Mouse (Mus musculus) mouse trophoblast stem cell (cell line): ENCODE results near the gene Zfp354a.
"Not testable (repeated sequence)": the region's sequence is repeated elsewhere in the genome, so short reads cannot be mapped to it uniquely, and the experiment has no call there.

Experiments used
- in situ Hi-C, 2 experiments: fragments of 300-500 bp; cut with MseI, MboI; formaldehyde crosslinking; loops; 2 replicates in 1 of 2; 3 replicates in 1 of 2; pipeline ENCODE4 v1.15.1; 2025

Gene Zfp354a

DNA sequence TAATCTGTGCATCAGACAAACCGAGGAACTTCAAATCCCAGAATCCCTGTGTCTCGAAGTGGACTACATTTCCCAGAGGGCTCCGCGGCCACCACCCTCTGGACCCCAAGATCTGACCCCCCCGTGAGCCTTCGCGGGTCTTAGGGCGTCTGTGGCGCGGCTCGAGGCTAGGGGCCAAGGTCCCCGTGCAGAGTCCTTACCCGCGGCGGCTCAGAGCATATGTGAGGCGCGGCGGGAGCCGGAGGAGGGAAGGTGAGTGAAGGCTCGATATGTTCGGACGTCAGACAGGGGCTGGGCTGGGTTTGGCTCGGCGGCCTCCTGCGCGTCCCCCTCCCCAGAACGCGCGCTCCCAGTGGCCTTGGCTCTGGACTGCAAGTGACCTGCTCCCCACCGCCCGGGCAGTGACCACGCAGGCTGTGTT lies at the start of gene Zfp354a:
Gene Zfp354a, plus strand, starts transcription at position 107 of the 421 bp plus-strand sequence.
- in situ Hi-C loops = no loop called here

DNA sequence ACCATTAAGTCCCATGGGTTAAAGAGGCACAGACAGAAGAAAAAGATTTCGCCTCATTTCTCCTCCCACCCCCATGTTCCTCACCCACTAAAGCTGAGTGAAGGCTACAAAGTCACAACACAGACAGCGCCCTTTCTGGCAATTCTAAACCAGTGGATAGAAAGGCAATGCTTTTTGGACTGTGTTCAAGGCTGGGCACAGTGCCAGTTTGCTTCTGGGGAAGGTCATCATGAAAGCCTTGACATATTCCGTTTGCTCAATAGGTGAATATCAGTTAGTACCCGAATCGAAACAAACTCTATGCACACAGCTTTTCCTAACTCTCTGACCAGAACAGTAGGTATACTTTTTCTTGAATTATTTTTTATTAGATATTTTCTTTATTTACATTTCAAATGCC lies 47.2 kb upstream of the Zfp354a start:
- in situ Hi-C loops = no loop called here

DNA sequence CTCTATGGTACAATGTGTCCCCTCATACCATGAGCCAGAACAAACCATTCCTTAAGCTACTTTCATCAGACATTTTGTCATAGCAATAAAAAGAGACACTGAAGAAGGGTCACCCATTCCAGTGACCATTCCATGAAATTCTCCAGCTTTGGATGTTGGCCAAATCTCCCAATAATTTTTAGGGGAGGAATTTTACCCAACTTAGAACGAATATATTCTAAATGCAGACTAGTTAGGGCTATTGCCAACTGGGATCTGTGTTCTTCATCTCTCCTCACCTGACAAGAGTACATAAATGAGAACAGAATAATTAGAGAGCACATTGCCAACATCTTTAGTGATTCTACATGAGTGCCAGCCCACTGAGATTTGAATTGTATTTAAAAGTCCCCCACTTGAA lies 45.1 kb upstream of the Zfp354a start, which contains the start of gene Olfr54:
Gene Olfr54, plus strand, starts transcription at position 301 of the 400 bp plus-strand sequence.
- in situ Hi-C loops = no loop called here

DNA sequence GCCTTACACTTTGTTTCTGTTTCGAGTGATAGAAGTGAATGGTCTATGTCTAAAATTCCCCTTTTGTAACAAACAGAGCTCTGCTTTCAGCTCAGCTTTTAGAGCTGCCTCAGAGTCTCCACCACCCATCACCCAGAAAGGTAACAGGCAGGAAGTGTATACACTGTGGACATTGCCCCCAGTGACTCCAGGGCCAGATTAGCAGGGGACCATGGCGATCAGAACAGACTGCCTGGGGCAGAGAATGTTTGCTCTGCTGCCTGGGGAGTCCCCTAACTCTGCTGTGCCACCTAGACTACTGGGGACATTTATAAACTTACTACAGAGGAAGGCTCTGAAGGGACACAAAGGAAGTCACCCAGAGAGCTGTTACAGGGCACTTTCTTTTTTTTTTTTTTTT lies 42.7 kb upstream of the Zfp354a start:
- in situ Hi-C loops = no loop called here

GRCm38 (mm10) chr11:51026811-51027210 lies 32.2 kb upstream of the Zfp354a start:
- in situ Hi-C loops = not testable (repeated sequence)

DNA sequence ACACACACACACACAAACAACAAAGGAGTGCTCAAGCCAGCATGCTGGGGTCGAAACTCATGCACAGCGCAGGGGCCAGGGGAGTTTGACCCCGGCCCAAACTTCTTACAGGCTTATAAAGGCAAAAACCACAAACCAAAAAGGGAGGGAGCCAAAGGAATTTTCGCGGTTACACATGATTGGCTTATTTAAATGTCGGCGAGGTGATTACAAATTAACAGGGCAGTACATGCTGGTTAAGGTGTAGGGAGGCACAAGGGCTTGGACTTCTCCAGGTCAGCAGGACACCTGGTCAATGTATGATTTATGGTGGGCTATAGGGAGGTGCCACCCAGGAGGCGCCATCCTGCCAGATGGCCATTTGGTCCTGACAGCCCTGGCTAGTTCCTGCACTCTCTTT lies 29.7 kb upstream of the Zfp354a start:
- in situ Hi-C loops = not testable (repeated sequence)

DNA sequence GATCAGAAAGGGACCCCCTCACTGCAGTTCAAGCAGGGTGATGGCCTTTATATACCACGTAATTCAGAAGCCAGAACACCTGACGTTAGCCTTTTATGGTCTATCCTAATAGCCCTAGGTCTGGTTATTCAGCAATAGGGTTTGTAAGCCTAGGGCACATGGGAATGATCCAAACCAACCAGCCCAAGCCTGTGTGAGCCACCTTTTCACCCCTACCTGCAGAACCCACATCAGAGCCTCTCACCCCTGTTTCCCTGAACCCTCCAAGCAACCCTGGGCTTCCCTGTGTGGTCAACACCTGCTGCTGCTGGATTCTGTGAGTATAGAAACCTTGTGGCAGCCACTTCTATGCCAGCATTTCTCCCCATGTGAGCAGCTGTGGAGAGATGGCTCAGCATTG lies 28.8 kb upstream of the Zfp354a start:
- in situ Hi-C loops = loop anchor here (5.0 kb wide), 1 partner anchor 88 kb away; the partner anchor contains the start of gene 4933414I15Rik (in 2 of the 2)

DNA sequence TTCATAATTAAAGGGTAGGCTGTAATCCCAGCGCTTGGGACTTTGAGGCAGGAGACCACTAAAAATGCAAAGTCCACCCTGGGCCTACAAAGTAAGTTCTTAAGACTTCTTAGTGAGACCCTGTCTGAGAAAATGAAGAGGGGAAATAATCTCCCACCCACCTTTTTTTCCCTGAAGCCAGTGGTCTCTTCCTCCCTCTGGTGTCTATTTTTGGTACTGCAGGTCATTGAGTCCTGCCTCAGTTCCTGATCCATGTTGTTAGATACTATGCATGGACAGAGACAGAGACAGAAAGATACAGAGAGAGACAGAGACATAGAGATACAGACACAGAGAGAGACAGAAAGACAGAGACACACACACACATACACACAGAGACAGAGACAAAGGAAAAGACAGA lies 26.2 kb upstream of the Zfp354a start:
- in situ Hi-C loops = loop anchor here (5.0 kb wide), 1 partner anchor 91 kb away; the partner anchor contains the start of gene 4933414I15Rik (in 2 of the 2)

DNA sequence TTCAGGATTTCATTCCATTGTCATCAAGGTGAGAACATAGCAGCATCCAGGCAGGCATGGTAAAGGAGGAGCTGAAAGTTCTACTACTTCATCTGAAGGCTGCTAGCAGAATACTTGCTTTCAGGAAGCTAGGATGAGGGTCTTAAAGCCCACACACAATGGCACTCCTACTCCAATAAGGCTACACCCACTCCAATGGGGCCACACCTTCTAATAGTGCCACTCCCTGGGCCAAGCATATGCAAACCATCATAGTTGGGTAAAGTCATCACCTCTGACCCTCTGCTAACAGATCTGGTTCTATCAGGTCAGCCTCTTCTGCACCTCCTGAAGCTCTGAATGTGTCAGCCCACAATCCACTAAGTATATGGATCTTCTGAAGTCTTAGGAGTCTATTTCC lies 24.9 kb upstream of the Zfp354a start:
- in situ Hi-C loops = loop anchor here (5.0 kb wide), 1 partner anchor 92 kb away; the partner anchor contains the start of gene 4933414I15Rik (in 2 of the 2)

DNA sequence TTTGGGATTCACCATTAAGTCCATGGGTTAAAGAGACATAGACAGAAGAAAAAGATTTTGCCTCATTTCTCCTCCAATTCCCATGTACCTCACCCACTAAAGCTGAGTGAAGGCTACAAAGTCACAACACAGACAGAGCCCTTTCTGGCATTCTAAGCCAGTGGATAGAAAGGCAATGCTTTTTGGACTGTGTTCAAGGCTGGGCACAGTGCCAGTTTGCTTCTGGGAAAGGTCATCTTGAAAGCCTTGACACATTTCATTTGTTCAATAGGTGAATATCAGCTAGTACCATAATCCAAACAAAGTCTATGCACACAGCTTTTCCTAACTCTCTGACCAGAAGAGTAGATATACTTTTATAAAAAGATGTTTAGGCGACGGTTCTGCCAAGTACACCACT lies 23.1 kb upstream of the Zfp354a start:
- in situ Hi-C loops = no loop called here

GRCm38 (mm10) chr11:51044776-51045175 lies 14.3 kb upstream of the Zfp354a start:
- in situ Hi-C loops = not testable (repeated sequence)

DNA sequence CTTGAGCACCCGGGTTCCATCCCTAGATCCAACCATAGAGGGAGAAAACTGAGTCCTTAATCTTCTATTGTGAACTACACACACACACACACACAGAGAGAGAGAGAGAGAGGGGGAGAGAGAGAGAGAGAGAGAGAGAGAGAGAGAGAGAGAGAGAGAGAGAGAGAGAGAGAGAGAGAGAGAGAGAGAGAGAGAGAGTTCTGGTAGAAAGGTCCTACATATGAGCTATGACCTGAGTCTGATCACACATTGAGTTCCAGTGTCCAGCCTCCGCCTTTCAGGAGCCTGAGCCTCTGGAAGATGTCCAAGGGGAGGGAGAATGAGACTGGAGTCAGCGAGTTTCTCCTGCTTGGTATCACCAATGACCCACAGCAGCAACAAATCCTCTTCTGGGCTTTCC lies 11.2 kb upstream of the Zfp354a start, which contains the start of gene Olfr1375:
Gene Olfr1375, plus strand, starts transcription at position 301 of the 400 bp plus-strand sequence.
- in situ Hi-C loops = not testable (repeated sequence)

GRCm38 (mm10) chr11:51051678-51052077 lies 7.4 kb upstream of the Zfp354a start:
- in situ Hi-C loops = no loop called here

DNA sequence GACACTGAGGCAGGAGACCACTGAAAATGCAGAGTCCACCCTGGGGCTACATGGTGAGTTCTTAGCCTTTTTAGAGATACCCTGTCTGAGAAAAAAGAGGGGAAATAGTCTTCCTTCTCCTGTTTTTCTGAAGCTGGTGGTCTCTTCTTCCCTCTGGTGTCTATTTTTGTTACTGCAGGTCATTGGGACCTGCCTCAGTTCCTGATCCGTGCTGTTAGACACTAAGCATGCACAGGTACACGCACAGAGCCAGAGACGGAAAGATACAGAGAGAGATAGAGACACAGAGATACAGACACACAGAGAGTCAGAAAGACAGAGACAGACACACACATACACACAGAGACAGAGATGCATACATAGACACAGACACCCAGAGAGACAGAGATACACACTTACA lies 5.8 kb upstream of the Zfp354a start:
- in situ Hi-C loops = no loop called here

GRCm38 (mm10) chr11:51059640-51060039 lies 583 bp downstream of the Zfp354a start:
- in situ Hi-C loops = no loop called here

DNA sequence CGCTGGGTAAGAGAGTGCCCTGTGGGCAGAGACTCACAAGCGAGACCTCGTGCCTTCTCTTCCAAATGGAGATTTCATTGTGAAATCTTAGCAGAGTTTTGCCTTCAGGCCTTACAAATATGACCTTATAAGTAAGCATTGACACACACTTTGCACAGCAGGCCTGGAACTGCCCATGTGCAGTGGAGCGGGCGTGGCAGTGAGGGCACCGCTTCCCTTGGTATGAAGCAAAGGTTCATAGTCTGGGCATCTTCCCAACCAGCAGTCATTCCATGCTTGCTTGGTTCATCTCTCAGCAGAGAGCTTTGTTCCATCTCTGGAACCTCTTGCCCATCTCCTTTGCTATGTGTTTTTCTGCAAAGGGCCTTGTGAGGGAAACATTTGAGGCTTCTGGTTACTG lies 1.9 kb downstream of the Zfp354a start:
- in situ Hi-C loops = no loop called here

DNA sequence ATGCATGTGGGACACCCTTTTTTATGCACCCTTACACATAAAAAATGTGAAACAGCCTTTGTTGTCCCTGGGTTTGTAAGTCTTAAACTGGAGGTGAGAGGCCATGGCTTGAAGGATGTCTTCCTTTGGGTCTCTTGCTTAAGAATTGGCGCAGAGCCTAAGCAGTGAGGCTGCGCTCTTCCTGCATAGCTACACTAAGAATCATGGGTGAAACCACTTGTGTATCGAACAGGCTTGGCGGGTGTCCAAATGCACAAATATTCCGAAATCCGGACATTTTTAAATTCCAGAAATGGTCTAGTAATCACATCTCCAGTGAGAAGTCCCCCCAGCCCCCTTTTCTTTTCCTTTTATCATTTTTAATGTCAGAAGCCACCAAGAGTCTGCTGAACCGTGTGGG lies 4.2 kb downstream of the Zfp354a start:
- in situ Hi-C loops = no loop called here

DNA sequence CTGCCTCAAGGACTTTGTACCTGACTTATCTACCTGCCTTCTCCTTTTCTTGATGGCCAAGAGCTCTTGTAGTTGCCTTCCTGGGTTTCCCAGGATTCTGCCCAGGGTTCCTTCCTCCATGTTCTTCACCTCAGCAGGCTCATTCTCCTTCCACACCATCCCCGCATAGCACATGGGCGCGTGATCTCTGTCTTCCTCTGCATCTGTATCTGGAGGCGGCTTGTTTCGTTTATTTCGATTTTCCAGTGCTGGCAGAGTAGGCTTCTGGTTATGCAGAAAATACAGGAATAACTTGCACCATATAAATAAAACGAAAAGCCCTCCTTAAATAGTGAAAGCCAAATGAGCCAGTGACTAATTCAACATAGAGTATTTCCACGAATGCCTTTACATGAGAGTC lies 4.8 kb downstream of the Zfp354a start:
- in situ Hi-C loops = no loop called here

DNA sequence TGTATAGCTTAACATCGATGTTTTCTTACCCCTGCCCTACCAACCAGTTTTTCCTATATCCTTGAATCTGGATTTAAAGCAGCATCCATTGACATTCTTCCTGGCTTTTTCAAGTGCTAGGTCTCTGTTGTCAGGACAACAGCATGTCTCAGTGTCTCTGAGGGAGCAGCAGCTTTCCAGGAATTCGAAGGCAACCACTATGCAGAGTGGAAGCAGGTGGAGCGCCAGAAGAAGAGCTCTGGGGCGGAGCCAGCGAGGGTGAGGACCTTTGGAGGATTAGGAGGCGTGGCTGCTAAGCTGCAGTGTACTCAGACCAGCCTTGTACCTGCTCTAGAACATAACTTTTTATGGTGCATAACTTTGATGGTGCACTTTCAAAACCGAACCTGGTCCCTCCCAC lies 25.5 kb downstream of the Zfp354a start:
- in situ Hi-C loops = no loop called here

DNA sequence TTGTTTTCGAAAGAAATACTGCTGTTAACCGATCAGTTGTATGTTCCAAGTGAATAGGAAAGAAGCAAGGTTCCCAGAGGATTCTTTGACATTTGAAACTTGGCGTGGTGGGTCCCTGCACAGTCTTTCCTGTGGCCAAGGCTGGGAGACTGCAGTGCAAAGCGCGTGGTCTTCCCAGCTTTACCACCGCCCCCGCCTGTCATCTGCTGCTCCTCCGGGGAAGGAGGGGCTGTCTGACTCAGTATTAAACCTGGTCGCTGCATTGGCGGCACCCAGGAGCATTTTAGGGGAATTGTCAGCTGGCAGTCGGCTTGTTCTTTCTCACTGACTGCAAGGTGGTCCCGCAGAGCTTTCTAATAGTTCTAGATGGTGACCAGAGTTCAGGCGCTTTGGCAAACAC lies 26.2 kb downstream of the Zfp354a start:
- in situ Hi-C loops = no loop called here

- in situ Hi-C loops = no loop called here
Measured at GRCm38 (mm10) chr11:51107261-51107660, 48.2 kb downstream of the Zfp354a start.

DNA sequence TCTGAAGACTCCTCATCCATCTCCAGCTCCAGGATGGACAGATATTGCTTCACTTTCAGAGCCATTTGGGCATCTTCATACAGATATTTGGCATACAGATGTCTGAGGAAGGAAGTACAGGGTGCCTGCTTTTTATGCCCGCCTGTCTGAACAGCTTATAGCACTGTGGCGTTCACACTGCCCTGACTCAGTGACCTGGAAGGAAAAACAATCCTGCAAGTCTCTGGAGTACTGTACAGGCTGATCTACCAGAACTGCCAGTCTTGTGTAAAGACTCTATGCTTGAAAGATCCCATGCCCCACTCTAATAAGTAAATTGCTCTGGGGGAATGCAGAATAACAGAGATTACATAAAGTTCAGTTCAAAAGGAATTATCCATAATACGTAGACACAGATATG lies 51.6 kb downstream of the Zfp354a start:
- in situ Hi-C loops = no loop called here
